Comparison of ENCODE assay signal across 20 mouse cellular contexts in the genomic region with DNA sequence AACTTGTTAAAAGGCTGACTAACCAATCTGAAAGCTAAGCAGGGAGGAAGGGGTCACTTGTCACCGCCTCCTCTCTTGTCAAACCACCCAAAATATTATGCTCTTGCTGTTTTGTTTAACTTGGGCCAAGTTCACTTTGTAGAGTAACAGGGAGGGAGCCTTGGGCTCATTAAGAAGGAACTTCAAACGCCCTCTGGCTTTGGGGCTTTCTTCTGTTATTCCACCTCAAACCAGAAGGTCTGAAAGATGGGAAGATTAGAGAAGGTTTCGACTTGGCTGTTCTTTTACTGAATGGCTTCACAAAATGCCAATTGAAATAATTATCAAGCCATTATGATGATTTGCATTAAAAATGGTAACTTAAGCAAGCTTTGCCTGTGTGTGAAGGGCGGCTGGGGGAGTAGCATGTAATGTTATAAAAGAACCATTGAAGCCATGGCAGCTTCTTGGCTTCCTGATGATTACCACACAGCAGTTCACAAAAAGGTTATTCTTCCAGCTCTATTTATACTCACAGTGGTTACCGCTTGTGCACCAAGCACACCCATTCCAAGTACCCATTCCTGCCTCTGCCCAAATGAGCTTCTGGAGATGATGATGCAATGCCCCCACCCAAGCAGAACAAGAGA.
DNase-seq lines count a peak whose midpoint lies in the region; ATAC-seq lines count a peak whose summit lies in the region.
"Had no signal": no experiment of that assay in that cellular context is flagged by ENCODE, and none has a peak within 500 bp of the region (broad histone marks: within the 10 kb centered on the region; RNA-seq: fewer than 3 reads in every experiment).

No protein-coding gene starts in this region.

- H3K9ac ChIP-seq in hindbrain, embryonic 16.5 days (ENCODE audit: low read depth, low read length): no peak overlapping the region
- no peak overlapping the region for H3K9ac ChIP-seq in hindbrain, embryonic 12.5 days
- no peak overlapping the region for H3K9ac ChIP-seq in forebrain, embryonic 16.5 days (replicated peaks; ENCODE audit: low read depth, low read length)
- H3K9ac ChIP-seq: embryonic facial prominence, embryonic 12.5 days had no signal

- H3K4me3 ChIP-seq in hindbrain, embryonic 16.5 days (ENCODE audit: low read length): no peak overlapping the region
- no peak overlapping the region for H3K4me3 ChIP-seq in hindbrain, embryonic 12.5 days
- H3K4me3 ChIP-seq in forebrain, embryonic 16.5 days (replicated peaks; ENCODE audit: low read length): no peak overlapping the region
- H3K4me3 ChIP-seq: embryonic facial prominence, embryonic 12.5 days had no signal

- no peaks in the 10 kb centered on the region for H3K4me1 ChIP-seq in hindbrain, embryonic 16.5 days (ENCODE audit: control insufficient read depth, insufficient read depth, low read depth, low read length)
- H3K4me1 ChIP-seq in hindbrain, embryonic 12.5 days: no peaks in the 10 kb centered on the region
- H3K4me1 ChIP-seq in forebrain, embryonic 16.5 days (replicated peaks; ENCODE audit: control insufficient read depth, insufficient read depth, low read length): 0 out of 2 replicates have a peak, but pooled peaks cover 3% of the 10 kb centered on the region
- H3K4me1 ChIP-seq: embryonic facial prominence, embryonic 12.5 days had no signal

- no peaks in the 10 kb centered on the region for H3K9me3 ChIP-seq in hindbrain, embryonic 16.5 days (ENCODE audit: control insufficient read depth, low read length)
- no peaks in the 10 kb centered on the region for H3K9me3 ChIP-seq in hindbrain, embryonic 12.5 days (replicated peaks)
- H3K9me3 ChIP-seq in forebrain, embryonic 16.5 days (ENCODE audit: control insufficient read depth, low read length): no peaks in the 10 kb centered on the region
- H3K9me3 ChIP-seq: embryonic facial prominence, embryonic 12.5 days had no signal

- no peaks in the 10 kb centered on the region for H3K36me3 ChIP-seq in hindbrain, embryonic 16.5 days (ENCODE audit: control insufficient read depth, insufficient read depth, low read length)
- H3K36me3 ChIP-seq in hindbrain, embryonic 12.5 days: no peaks in the 10 kb centered on the region
- no peaks in the 10 kb centered on the region for H3K36me3 ChIP-seq in forebrain, embryonic 16.5 days (ENCODE audit: control insufficient read depth, insufficient read depth)
- H3K36me3 ChIP-seq: embryonic facial prominence, embryonic 12.5 days; G1E had no signal

- DNase-seq in cerebellum, adult 9-11 months: peak; percentile 1
- DNase-seq in cerebellum, postnatal 4 days (ENCODE audit: low spot score in 2 of 2): no peak
- DNase-seq in ovary, adult 18-20 months (ENCODE audit: low spot score): peak; percentile 1
- no peak for DNase-seq in ovary, postnatal 36 days (ENCODE audit: low spot score)
- DNase-seq in gastrocnemius, postnatal 4 days (ENCODE audit: low spot score in 2 of 2): no peak
- DNase-seq: adrenal gland, postnatal 25 days; gastrocnemius, postnatal 25 days; kidney, adult 11 months; kidney, postnatal 10 days; lung, adult 18-20 months; lung, postnatal 14 days; right cerebral cortex, postnatal 14 days; thymus, postnatal 4 days had no signal

- no peaks in the 10 kb centered on the region for H3K27me3 ChIP-seq in hindbrain, embryonic 16.5 days (replicated peaks; ENCODE audit: control insufficient read depth, insufficient read depth, low read length)
- no peaks in the 10 kb centered on the region for H3K27me3 ChIP-seq in hindbrain, embryonic 12.5 days
- no peaks in the 10 kb centered on the region for H3K27me3 ChIP-seq in forebrain, embryonic 16.5 days (replicated peaks; ENCODE audit: control insufficient read depth, insufficient read depth, low read length)
- H3K27me3 ChIP-seq: embryonic facial prominence, embryonic 12.5 days had no signal

- WGBS in hindbrain, embryonic 16.5 days: 60% methylated on average over 5 of the region's 5 CpGs
- 61% methylated on average over 5 of the region's 5 CpGs for WGBS in hindbrain, embryonic 12.5 days
- 18% methylated on average over 5 of the region's 5 CpGs for WGBS in forebrain, embryonic 16.5 days

- no peak overlapping the region for H3K4me2 ChIP-seq in hindbrain, embryonic 16.5 days (ENCODE audit: low read length)
- no peak overlapping the region for H3K4me2 ChIP-seq in hindbrain, embryonic 12.5 days (replicated peaks)
- H3K4me2 ChIP-seq in forebrain, embryonic 16.5 days (ENCODE audit: low read length): no peak overlapping the region
- H3K4me2 ChIP-seq: embryonic facial prominence, embryonic 12.5 days; liver, embryonic 11.5 days had no signal

- no peak overlapping the region for H3K27ac ChIP-seq in hindbrain, embryonic 16.5 days (ENCODE audit: low read depth, low read length)
- no peak overlapping the region for H3K27ac ChIP-seq in hindbrain, embryonic 12.5 days
- no peak overlapping the region for H3K27ac ChIP-seq in forebrain, embryonic 16.5 days (ENCODE audit: low read length)
- H3K27ac ChIP-seq: embryonic facial prominence, embryonic 12.5 days had no signal

- ATAC-seq in hindbrain, embryonic 16.5 days: peak; percentile 86
- ATAC-seq in hindbrain, embryonic 12.5 days (ENCODE audit: low FRiP score): no peak
- ATAC-seq in forebrain, embryonic 16.5 days: peak; percentile 97
- ATAC-seq: midbrain, embryonic 16.5 days had no signal

Comparison
In these comparisons a context has a peak if more than half of its experiments do, and no peak if none do; other contexts are left out.
1. DNase-seq: peak in cerebellum, adult 9-11 months (single experiment) and ovary, adult 18-20 months (single experiment); none in cerebellum, postnatal 4 days (0 of 2), ovary, postnatal 36 days (single experiment) and gastrocnemius, postnatal 4 days (0 of 2).